8 mouse cellular contexts compared by ENCODE assay signal in the genomic region with DNA sequence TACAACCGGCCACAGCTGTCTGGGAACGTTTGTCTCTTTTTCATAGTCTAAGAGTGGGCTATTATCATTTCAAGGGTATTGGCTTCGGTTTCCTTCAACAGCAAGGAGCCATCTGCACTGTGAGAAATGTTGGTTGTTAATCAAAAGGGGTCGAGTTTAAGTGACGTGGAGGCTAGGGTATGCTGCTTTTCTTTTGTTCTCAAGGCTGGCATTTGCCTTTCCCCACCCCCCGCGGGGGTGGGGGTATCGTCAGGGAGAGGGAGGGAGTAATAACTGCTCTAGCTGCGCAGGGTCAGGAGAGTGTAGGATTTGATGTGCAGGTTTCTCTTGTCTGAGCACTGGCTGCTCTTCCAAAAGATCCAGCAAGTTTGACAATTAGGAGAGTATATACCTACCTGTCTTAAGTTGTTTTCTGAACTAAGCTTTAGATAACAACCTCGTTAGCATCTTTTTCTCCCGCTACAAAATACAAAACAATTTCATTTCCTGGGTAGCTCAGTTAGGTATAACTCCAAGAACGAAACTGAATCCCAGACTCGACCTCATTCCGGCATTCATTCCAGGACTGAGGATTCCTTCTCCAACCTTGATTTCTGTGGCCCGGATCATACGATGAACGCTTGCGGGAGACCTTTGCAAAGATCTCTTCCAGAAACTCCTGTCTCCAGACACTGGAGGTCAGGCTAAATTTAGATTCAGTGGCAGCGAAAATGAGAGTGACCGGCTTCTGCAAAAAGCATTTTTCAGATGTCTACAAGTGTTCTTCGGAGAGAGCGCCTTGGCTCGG. TPM values are rescaled to one million over a fixed set of nuclear protein-coding genes. Genes with fewer than 3 reads are reported as not detected.
A peak's percentile ranks its signal among the peaks of the same experiment; 100 is the strongest.
DNase-seq lines count a peak whose midpoint lies in the region; ATAC-seq and TF ChIP-seq lines count a peak whose summit lies in the region.

No protein-coding gene starts in this region.

- WGBS in heart, embryonic 10.5 days = under 1% methylated on average over 23 of the region's 23 CpGs
- WGBS in midbrain, embryonic 11.5 days = 1% methylated on average over 23 of the region's 23 CpGs

- H3K4me2 ChIP-seq in midbrain, embryonic 11.5 days = peak overlapping the region; percentile 63

- peak overlapping the region; percentile 90 for H3K27ac ChIP-seq in heart, embryonic 10.5 days
- H3K27ac ChIP-seq in midbrain, embryonic 11.5 days (ENCODE audit: low read depth, low read length) = 0 out of 2 replicates have a peak overlapping the region, but pooled peaks have one; percentile 4
- H3K27ac ChIP-seq in testis, adult 2 months (ENCODE audit: control insufficient read depth, insufficient read depth, low read depth, low read length) = peak overlapping the region; percentile 77

- H3K9ac ChIP-seq in midbrain, embryonic 11.5 days (ENCODE audit: low read length) = peak overlapping the region; percentile 57

- intact Hi-C loops in heart, postnatal 25 days (cut with DNase I) = no loop called here

- no peaks in the 10 kb centered on the region for H3K36me3 ChIP-seq in heart, embryonic 10.5 days
- H3K36me3 ChIP-seq in midbrain, embryonic 11.5 days (ENCODE audit: control insufficient read depth, insufficient read depth, low read length) = no peaks in the 10 kb centered on the region
- H3K36me3 ChIP-seq in testis, adult 2 months (ENCODE audit: control insufficient read depth, insufficient read depth, low read length) = no peaks in the 10 kb centered on the region

- H3K27me3 ChIP-seq in heart, embryonic 10.5 days (ENCODE audit: insufficient read depth, poor library complexity, severe bottlenecking) = no peaks in the 10 kb centered on the region
- H3K27me3 ChIP-seq in midbrain, embryonic 11.5 days (ENCODE audit: control insufficient read depth, insufficient read depth, low read length) = no peaks in the 10 kb centered on the region
- H3K27me3 ChIP-seq in testis, adult 2 months (ENCODE audit: control insufficient read depth, insufficient read depth, low read length) = no peaks in the 10 kb centered on the region

- H3K4me1 ChIP-seq in heart, embryonic 10.5 days = peaks cover 11% of the 10 kb centered on the region
- peaks cover 8% of the 10 kb centered on the region; the same call in 1 of the 2 replicates for H3K4me1 ChIP-seq in midbrain, embryonic 11.5 days (ENCODE audit: control insufficient read depth, insufficient read depth, low read length)
- H3K4me1 ChIP-seq in testis, adult 2 months (ENCODE audit: control insufficient read depth, insufficient read depth, low read length) = peaks cover 8% of the 10 kb centered on the region; the same call in 1 of the 2 replicates

- TF ChIP-seq POLR2A in testis, adult 2 months (IDR thresholded peaks at IDR 0.05; ENCODE audit: control insufficient read depth, low read depth, low read length) = no peak

- no peaks in the 10 kb centered on the region for H3K9me3 ChIP-seq in heart, embryonic 10.5 days
- H3K9me3 ChIP-seq in midbrain, embryonic 11.5 days (ENCODE audit: control insufficient read depth, low read length) = no peaks in the 10 kb centered on the region

- peak overlapping the region; percentile 69 for H3K4me3 ChIP-seq in heart, embryonic 10.5 days
- H3K4me3 ChIP-seq in midbrain, embryonic 11.5 days (ENCODE audit: low read depth, low read length) = peak overlapping the region; percentile 60
- peak overlapping the region; percentile 86 for H3K4me3 ChIP-seq in testis, adult 2 months (ENCODE audit: control insufficient read depth, low read depth, low read length)

- ATAC-seq in midbrain, embryonic 11.5 days (ENCODE audit: low FRiP score) = peak; percentile 48

- DNase-seq in heart, embryonic 10.5 days (ENCODE audit: low spot score) = peak; percentile 85
- no peak for DNase-seq in heart, postnatal 25 days (ENCODE audit: low spot score)
- DNase-seq in MEL-GATA-1-ER (ENCODE audit: extremely low read depth, low read depth) = peak; percentile 58
- peak; percentile 60 for DNase-seq in cerebellum, adult 9-11 months
- peak; percentile 82 for DNase-seq in forelimb bud, embryonic 11.5 days (ENCODE audit: low read depth, low spot score)
- DNase-seq in kidney, postnatal 4 days = peak; percentile 37 to 59
- DNase-seq in midbrain, embryonic 11.5 days (ENCODE audit: low spot score, missing footprints) = peak; percentile 93

- no peak for TF ChIP-seq CTCF in testis, adult 2 months (IDR thresholded peaks at IDR 0.05; ENCODE audit: control insufficient read depth, insufficient read depth, insufficient replicate concordance, low read depth, low read length)

RNA-seq across cellular contexts. Expression of a gene that starts 0.7 kb away (rescaled TPM):
- 27.6 and 32.5 TPM in 2 replicates for polyA plus RNA-seq in heart, embryonic 10.5 days (2016; fragmentation: Nextera tagmentation; extraction: Ambion mirVana)
- total RNA-seq in heart, postnatal 25 days (2021) = 100 to 1,000 TPM; 221 to 227 TPM
- 30.6 and 34.2 TPM in 2 replicates for polyA plus RNA-seq in midbrain, embryonic 11.5 days (2014; fragmentation: Nextera tagmentation; extraction: Ambion mirVana)
- polyA plus RNA-seq in testis, adult 2 months (2012; rRNA removed) = 56.9 and 71.7 TPM in 2 replicates

RNA-seq across cellular contexts. Expression of a gene that starts 31.5 kb away (rescaled TPM):
- polyA plus RNA-seq in heart, embryonic 10.5 days (2016; fragmentation: Nextera tagmentation; extraction: Ambion mirVana) = 38.3 and 41.3 TPM in 2 replicates
- total RNA-seq in heart, postnatal 25 days (2021) = 10 to 100 TPM; 29.6 to 37.0 TPM
- 29.6 and 31.1 TPM in 2 replicates for polyA plus RNA-seq in midbrain, embryonic 11.5 days (2014; fragmentation: Nextera tagmentation; extraction: Ambion mirVana)
- 11.5 and 13.6 TPM in 2 replicates for polyA plus RNA-seq in testis, adult 2 months (2012; rRNA removed)

RNA-seq across cellular contexts. Expression of a gene that starts 45.3 kb away (rescaled TPM):
- 31.0 and 37.3 TPM in 2 replicates for polyA plus RNA-seq in heart, embryonic 10.5 days (2016; fragmentation: Nextera tagmentation; extraction: Ambion mirVana)
- 1 to 10 TPM; 7.1 to 7.5 TPM for total RNA-seq in heart, postnatal 25 days (2021)
- 43.2 and 49.0 TPM in 2 replicates for polyA plus RNA-seq in midbrain, embryonic 11.5 days (2014; fragmentation: Nextera tagmentation; extraction: Ambion mirVana)
- polyA plus RNA-seq in testis, adult 2 months (2012; rRNA removed) = 5.9 and 6.7 TPM in 2 replicates

Comparison
In these comparisons a context has a peak if more than half of its experiments do, and no peak if none do; other contexts are left out.
1. H3K27ac ChIP-seq: peak in every context shown above with its lines; median percentile 90 in heart, embryonic 10.5 days; 77 in testis, adult 2 months; 4 in midbrain, embryonic 11.5 days.